In the genomic region with DNA sequence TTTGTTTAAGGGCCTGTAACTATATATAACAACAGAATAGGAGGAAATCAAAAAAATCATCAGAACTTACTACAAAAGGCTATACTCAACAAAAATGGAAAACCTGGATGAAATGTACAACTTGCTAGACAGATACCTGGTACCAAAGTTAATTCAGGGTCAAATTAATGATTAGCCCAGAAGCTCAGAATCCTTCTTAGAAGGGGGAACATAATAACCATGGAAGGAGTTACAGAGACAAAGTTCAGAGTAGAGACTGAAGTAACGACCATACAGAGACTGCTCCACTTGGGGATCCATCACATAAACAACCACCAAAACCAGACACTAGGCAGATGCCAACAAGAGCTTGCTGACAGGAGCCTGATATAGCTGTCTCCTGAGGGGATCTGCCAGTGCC, we compare ENCODE assay signal across 14 mouse cellular contexts. TPM values are rescaled to one million over a fixed set of nuclear protein-coding genes. Genes with fewer than 3 reads are reported as not detected.
A peak's percentile ranks its signal among the peaks of the same experiment; 100 is the strongest.
DNase-seq lines count a peak whose midpoint lies in the region; TF ChIP-seq lines count a peak whose summit lies in the region.
"Not testable (repeated sequence)": the region's sequence is repeated elsewhere in the genome, so short reads cannot be mapped to it uniquely, and the experiment has no call there.
"Had no signal": no experiment of that assay in that cellular context is flagged by ENCODE, and none has a peak within 500 bp of the region (broad histone marks: within the 10 kb centered on the region; RNA-seq: fewer than 3 reads in every experiment).

No protein-coding gene starts in this region.

- peak; percentile 8 for DNase-seq in kidney, adult 11 months
- peak; percentile 16 for DNase-seq in kidney, adult 18-20 months
- DNase-seq in kidney, adult 2 months, result peak; percentile 82
- DNase-seq in kidney, adult 8-10 months, result peak; percentile 14 to 63
- DNase-seq in kidney, adult 9 months, result peak; percentile 75
- DNase-seq in kidney, postnatal 14 days, result peak; percentile 5
- DNase-seq in kidney, postnatal 36 days, result peak; percentile 17 to 47
- DNase-seq in liver, adult 2 months (ENCODE audit: extremely low read depth, low read depth, low spot score), result peak; percentile 51

- H3K9ac ChIP-seq in liver, adult 2 months (ENCODE audit: low read depth, low read length), result not testable (repeated sequence)

- not testable (repeated sequence) for H3K79me2 ChIP-seq in liver, adult 2 months (ENCODE audit: control insufficient read depth, insufficient read depth, low read length)

- H3K36me3 ChIP-seq in kidney, adult 2 months (ENCODE audit: control insufficient read depth, insufficient read depth, low read length); liver, adult 2 months (ENCODE audit: control insufficient read depth, insufficient read depth, low read length): not testable (repeated sequence)

- not testable (repeated sequence) for H3K4me3 ChIP-seq in kidney, adult 2 months (ENCODE audit: insufficient read depth, low read depth, low read length); liver, adult 2 months (ENCODE audit: insufficient read depth, low read depth, low read length)

- not testable (repeated sequence) for H3K4me1 ChIP-seq in kidney, adult 2 months (ENCODE audit: control insufficient read depth, insufficient read depth, low read length); liver, adult 2 months (ENCODE audit: control insufficient read depth, insufficient read depth, low read length)

- WGBS in kidney, adult 2 months, result 60% methylated on average over 1 of the region's 1 CpGs
- 19% methylated on average over 1 of the region's 1 CpGs for WGBS in liver, adult 2 months

- TF ChIP-seq CTCF in kidney, adult 2 months (conservative IDR thresholded peaks at IDR 0.05; ENCODE audit: insufficient read depth, insufficient read length, low read depth, low read length); liver, adult 2 months (IDR thresholded peaks at IDR 0.05; ENCODE audit: low read depth, low read length): not testable (repeated sequence)

- not testable (repeated sequence) for TF ChIP-seq POLR2A in kidney, adult 2 months (IDR thresholded peaks at IDR 0.05; ENCODE audit: low read depth, low read length); liver, adult 2 months (IDR thresholded peaks at IDR 0.05; ENCODE audit: extremely low read depth, insufficient read depth, low read length)

- H3K27ac ChIP-seq in kidney, adult 2 months (ENCODE audit: insufficient read depth, low read depth, low read length), result peak overlapping the region; percentile 63
- H3K27ac ChIP-seq in liver, adult 2 months (replicated peaks; ENCODE audit: insufficient read depth, low read depth, low read length), result not testable (repeated sequence)

- H3K27me3 ChIP-seq in kidney, adult 2 months (replicated peaks; ENCODE audit: control insufficient read depth, insufficient read depth, low read length); liver, adult 2 months (ENCODE audit: control insufficient read depth, insufficient read depth, low read length): not testable (repeated sequence)

RNA-seq across cellular contexts. Expression of a gene that starts 7.2 kb away (rescaled TPM):
- polyA plus RNA-seq in kidney, adult 2 months (2012; rRNA removed), result 0.19 TPM in 1 of 2 replicates, not detected in the other
- 8.3 and 11.2 TPM in 2 replicates for total RNA-seq in liver, adult 2 months (2014; rRNA removed)
- polyA plus RNA-seq in liver, adult 2 months (2012; rRNA removed), result 8.1 and 9.3 TPM in 2 replicates
- total RNA-seq: adrenal gland, adult 18-20 months; adrenal gland, postnatal 25 days; ES-E14 had no signal
- polyA plus RNA-seq: brain, embryonic 14.5 days; CD4-positive, CD25-positive, alpha-beta regulatory T cell, adult 4 months; Patski had no signal

RNA-seq across cellular contexts. Expression of a gene that starts 47.9 kb away (rescaled TPM):
- polyA plus RNA-seq in kidney, adult 2 months (2012; rRNA removed), result 359 and 491 TPM in 2 replicates
- 1,504 and 1,617 TPM in 2 replicates for total RNA-seq in liver, adult 2 months (2014; rRNA removed)
- 1,802 and 2,250 TPM in 2 replicates for polyA plus RNA-seq in liver, adult 2 months (2012; rRNA removed)
- polyA plus RNA-seq: CD4-positive, CD25-positive, alpha-beta regulatory T cell, adult 4 months had no signal

Comparison
In these comparisons a context has a peak if more than half of its experiments do, and no peak if none do; other contexts are left out.
1. DNase-seq: peak in every context shown above with its lines; median percentile 82 in kidney, adult 2 months; 75 in kidney, adult 9 months; 51 in liver, adult 2 months; 38 in kidney, adult 8-10 months; 32 in kidney, postnatal 36 days; 16 in kidney, adult 18-20 months; 8 in kidney, adult 11 months; 5 in kidney, postnatal 14 days.